Mouse (Mus musculus): ENCODE data around the gene Pygo2.

GRCm38 (mm10) chr3:89384331-89385076 is 45.5 kb upstream of the Pygo2 start:
- no peak for TF ChIP-seq CTCF (IDR thresholded peaks at IDR 0.05; ENCODE audit: control insufficient read depth, insufficient read depth, insufficient replicate concordance, low read depth, low read length)
- TF ChIP-seq POLR2A (IDR thresholded peaks at IDR 0.05; ENCODE audit: control insufficient read depth, low read depth, low read length), result no peak

Data from testis, adult 2 months (tissue).